Mouse (Mus musculus): Measurements from ENCODE around the gene App.

Gene App

GRCm38 (mm10) chr16:85173373-85174081 is at the start of gene App:
Gene App (minus strand): TSS chr16:85173766.
- DNase-seq (ENCODE audit: low spot score in 2 of 2): peak; percentile 39 to 67

GRCm38 (mm10) chr16:85215846-85216245 is 42.3 kb upstream of the App start:
- no peak for DNase-seq (ENCODE audit: low spot score in 2 of 2)

GRCm38 (mm10) chr16:85215173-85215572 is 41.6 kb upstream of the App start:
- DNase-seq (ENCODE audit: low spot score in 2 of 2): no peak

GRCm38 (mm10) chr16:85195622-85196021 is 22.1 kb upstream of the App start:
- no peak for DNase-seq (ENCODE audit: low spot score in 2 of 2)

- DNase-seq (ENCODE audit: low spot score in 2 of 2): no peak
These were observed 21.6 kb upstream of the App start for GRCm38 (mm10) chr16:85195167-85195566.

- no peak for DNase-seq (ENCODE audit: low spot score in 2 of 2)
These were observed 7.9 kb upstream of the App start for GRCm38 (mm10) chr16:85181502-85181901.

GRCm38 (mm10) chr16:85180710-85181109 is 7.1 kb upstream of the App start:
- DNase-seq (ENCODE audit: low spot score in 2 of 2): no peak

GRCm38 (mm10) chr16:85176666-85177065 is 3.1 kb upstream of the App start:
- DNase-seq (ENCODE audit: low spot score in 2 of 2): no peak

- DNase-seq (ENCODE audit: low spot score in 2 of 2): peak in 1 of 2 experiments; percentile 1
These were observed 794 bp downstream of the App start for GRCm38 (mm10) chr16:85172571-85173372.

- DNase-seq (ENCODE audit: low spot score in 2 of 2): no peak
These were observed 1.5 kb downstream of the App start for GRCm38 (mm10) chr16:85171976-85172570.

GRCm38 (mm10) chr16:85170826-85171510 is 2.6 kb downstream of the App start:
- no peak for DNase-seq (ENCODE audit: low spot score in 2 of 2)

GRCm38 (mm10) chr16:85168821-85169220 is 4.7 kb downstream of the App start:
- no peak for DNase-seq (ENCODE audit: low spot score in 2 of 2)

GRCm38 (mm10) chr16:85166205-85166604 is 7.4 kb downstream of the App start:
- DNase-seq (ENCODE audit: low spot score in 2 of 2): no peak

GRCm38 (mm10) chr16:85165631-85166030 is 7.9 kb downstream of the App start:
- no peak for DNase-seq (ENCODE audit: low spot score in 2 of 2)

GRCm38 (mm10) chr16:85165177-85165576 is 8.4 kb downstream of the App start:
- DNase-seq (ENCODE audit: low spot score in 2 of 2): no peak

GRCm38 (mm10) chr16:85162779-85163178 is 10.8 kb downstream of the App start:
- DNase-seq (ENCODE audit: low spot score in 2 of 2): no peak

GRCm38 (mm10) chr16:85160140-85160539 is 13.4 kb downstream of the App start:
- no peak for DNase-seq (ENCODE audit: low spot score in 2 of 2)

- no peak for DNase-seq (ENCODE audit: low spot score in 2 of 2)
These were observed 15.6 kb downstream of the App start for GRCm38 (mm10) chr16:85157796-85158546.

- DNase-seq (ENCODE audit: low spot score in 2 of 2): no peak
These were observed 16.4 kb downstream of the App start for GRCm38 (mm10) chr16:85157156-85157555.

GRCm38 (mm10) chr16:85155836-85156235 is 17.7 kb downstream of the App start:
- DNase-seq (ENCODE audit: low spot score in 2 of 2): no peak

GRCm38 (mm10) chr16:85152457-85152856 is 21.1 kb downstream of the App start:
- no peak for DNase-seq (ENCODE audit: low spot score in 2 of 2)
